Comparison of ENCODE assay signal across 11 mouse cellular contexts in genomic region chr6:146114071-146114470, GRCm38 (mm10).
"Had no signal": no experiment of that assay in that cellular context is flagged by ENCODE, and none has a peak within 500 bp of the region (broad histone marks: within the 10 kb centered on the region; RNA-seq: fewer than 3 reads in every experiment).

No protein-coding gene starts in this region.

- DNase-seq: kidney, adult 18-20 months; kidney, postnatal 10 days; lung, postnatal 14 days; right cerebral cortex, postnatal 14 days; thymus, adult 2 months; thymus, postnatal 25 days had no signal

- H3K9me3 ChIP-seq: limb, embryonic 15.5 days; liver, embryonic 12.5 days; lung, embryonic 15.5 days; stomach, embryonic 15.5 days had no signal

- H3K4me2 ChIP-seq: limb, embryonic 15.5 days; liver, embryonic 12.5 days; lung, embryonic 15.5 days had no signal

- H3K27ac ChIP-seq: left cerebral cortex, adult 2 months; limb, embryonic 15.5 days; liver, embryonic 12.5 days; lung, embryonic 15.5 days; stomach, embryonic 15.5 days had no signal

- H3K36me3 ChIP-seq: limb, embryonic 15.5 days; liver, embryonic 12.5 days; lung, embryonic 15.5 days; stomach, embryonic 15.5 days had no signal

- H3K9ac ChIP-seq: limb, embryonic 15.5 days; liver, embryonic 12.5 days; lung, embryonic 15.5 days; stomach, embryonic 15.5 days had no signal

- H3K27me3 ChIP-seq: limb, embryonic 15.5 days; liver, embryonic 12.5 days; lung, embryonic 15.5 days; stomach, embryonic 15.5 days had no signal

- H3K4me1 ChIP-seq: liver, embryonic 12.5 days had no signal

- H3K4me3 ChIP-seq: left cerebral cortex, adult 2 months; limb, embryonic 15.5 days; liver, embryonic 12.5 days; lung, embryonic 15.5 days; stomach, embryonic 15.5 days had no signal

- ATAC-seq: liver, embryonic 12.5 days had no signal
